Mouse (Mus musculus) myocyte (in vitro differentiated cells): ENCODE measurements around the gene Lbh.

Experiments used
- MYOD1 ChIP-seq, 3 experiments: IDR thresholded peaks; one replicate each; pipeline ENCODE4 v1.6.1; 2011; ENCODE audit warnings: control low read depth in 2 of 3, low read depth in 2 of 3, mild to moderate bottlenecking in 2 of 3, moderate library complexity in 1 of 3; ENCODE audit not compliant: insufficient read length in 2 of 3, control insufficient read depth in 1 of 3
- SRF ChIP-seq: IDR thresholded peaks from one replicate; pipeline ENCODE4 v1.6.1; 2011; ENCODE audit warnings: low read depth; ENCODE audit not compliant: control insufficient read depth, insufficient read length

DNA sequence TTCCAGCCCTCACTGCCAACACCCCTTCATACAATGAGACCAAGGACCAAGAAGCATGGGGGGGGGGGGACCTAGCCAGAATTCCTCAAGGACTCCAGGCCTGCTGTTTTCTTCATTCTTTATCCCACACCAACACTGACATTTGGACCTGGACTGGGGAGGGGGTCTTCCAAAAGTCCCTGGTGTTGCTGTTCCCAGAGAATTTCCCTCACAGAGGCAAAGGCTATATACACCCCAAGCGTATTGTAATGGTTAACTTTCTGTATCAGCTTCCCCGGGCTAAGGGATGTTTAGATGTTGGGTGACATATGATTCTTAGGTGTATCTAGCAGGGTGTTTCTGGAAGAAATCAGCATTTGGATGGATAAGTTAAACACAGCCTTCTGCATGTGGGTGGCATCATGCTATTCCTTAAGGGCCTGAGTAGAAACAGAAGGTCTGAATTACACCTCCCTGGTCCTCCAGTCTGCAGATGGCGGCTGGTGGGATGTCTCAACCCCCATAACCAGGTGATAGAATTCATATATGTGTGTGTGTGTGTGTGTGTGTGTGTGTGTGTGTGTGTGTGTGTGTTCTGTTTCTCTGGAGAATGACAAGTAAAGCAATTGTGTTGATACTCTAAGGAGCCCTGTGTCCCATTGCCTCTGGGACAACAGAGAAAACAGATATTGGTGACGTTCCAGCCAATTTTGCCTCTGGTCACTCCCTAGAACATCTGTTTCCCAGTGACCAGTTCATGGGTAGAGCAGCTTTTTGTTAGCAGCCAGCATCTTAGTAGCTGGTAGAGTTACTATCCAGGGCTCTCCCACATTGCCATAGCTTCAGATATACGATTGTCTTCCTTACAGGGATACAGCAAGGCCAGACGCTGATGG, 35.9 kb downstream of the Lbh start:
- TF ChIP-seq SRF (no peak), MYOD1 (IDR thresholded peaks at IDR 0.05; ENCODE audit: control insufficient read depth in 1 of 3, insufficient read length in 2 of 3, low read depth in 2 of 3) (no peak)
